Mouse (Mus musculus) heart, embryonic 11.5 days (tissue): ENCODE results near the gene Prorsd1. TPM values are rescaled to one million over a fixed set of nuclear protein-coding genes. Genes with fewer than 3 reads are reported as not detected.

Experiments used
- ATAC-seq: fragments of 200-750 bp; cut with Nextera tagmentation; replicated peaks from 2 replicates; pipeline ENCODE4 v1.8.0; 2017; ENCODE audit warnings: moderate library complexity; ENCODE audit not compliant: insufficient number of reproducible peaks, low FRiP score, low TSS enrichment
- H3K27ac ChIP-seq: fragments of 300-500 bp; sonication (generic); 2 replicates; pipeline ENCODE4 v1.5.1; 2014; ENCODE audit warnings: mild to moderate bottlenecking, low read depth, low read length
- H3K27me3 ChIP-seq: fragments of 300-500 bp; sonication (generic); 2 replicates; pipeline ENCODE4 v1.6.1; 2014; ENCODE audit warnings: mild to moderate bottlenecking, low read length, mixed read lengths; ENCODE audit not compliant: control insufficient read depth, insufficient read depth
- H3K36me3 ChIP-seq: fragments of 300-500 bp; sonication (generic); 2 replicates; pipeline ENCODE4 v1.6.1; 2014; ENCODE audit warnings: mild to moderate bottlenecking, low read length, moderate library complexity, mixed read lengths; ENCODE audit not compliant: control insufficient read depth, insufficient read depth
- H3K4me1 ChIP-seq: fragments of 300-500 bp; sonication (generic); 2 replicates; pipeline ENCODE4 v1.6.1; 2014; ENCODE audit warnings: low read length; ENCODE audit not compliant: control insufficient read depth, insufficient read depth
- H3K4me2 ChIP-seq: fragments of 300-500 bp; sonication (generic); 2 replicates; pipeline ENCODE4 v1.6.1; 2014; ENCODE audit warnings: mild to moderate bottlenecking, moderate library complexity
- H3K4me3 ChIP-seq: fragments of 300-500 bp; sonication (generic); 2 replicates; pipeline ENCODE4 v1.5.1; 2014; ENCODE audit warnings: low read depth, low read length
- H3K9ac ChIP-seq: fragments of 300-500 bp; sonication (generic); 2 replicates; pipeline ENCODE4 v1.6.1; 2014; ENCODE audit warnings: mild to moderate bottlenecking, low read depth, low read length, moderate library complexity
- H3K9me3 ChIP-seq: fragments of 300-500 bp; sonication (generic); replicated peaks from 2 replicates; pipeline ENCODE4 v1.6.1; 2016; ENCODE audit warnings: low read length; ENCODE audit not compliant: control insufficient read depth
- WGBS: fragments of 180-500 bp; shearing (Covaris S2); extraction: QIAGEN DNeasy Blood & Tissue Kit; methylation state at CpG from one replicate; pipeline ENCODE4 v1.1.7; 2014; ENCODE audit not compliant: insufficient replicate concordance; 5-methylcytosine and 5-hydroxymethylcytosine counted together
- polyA plus RNA-seq: library from polyadenylated mRNA; unstranded; fragments of >200 nt; fragmentation: Nextera tagmentation; extraction: Ambion mirVana; gene quantifications from 2 replicates; pipeline ENCODE4 v1.2.1, GENCODE M21; 2014

Gene Prorsd1
- polyA plus RNA-seq, 1 experiment from 2014 or later, result 32.8 TPM

GRCm38 (mm10) chr11:29512818-29513535 is 1.9 kb downstream of the Prorsd1 start:
- Histone ChIP-seq H3K36me3 (peaks cover 4% of the 10 kb centered on the region), H3K27me3 (no peaks in the 10 kb centered on the region), H3K4me3 (no peak overlapping the region), H3K9ac (no peak overlapping the region), H3K4me1 (no peaks in the 10 kb centered on the region), H3K4me2 (no peak overlapping the region), H3K27ac (no peak overlapping the region), H3K9me3 (no peaks in the 10 kb centered on the region)
- no peak for ATAC-seq
- WGBS, result 88% methylated on average over 4 of the region's 4 CpGs

GRCm38 (mm10) chr11:29509421-29509820 is 5.4 kb downstream of the Prorsd1 start:
- peaks cover 4% of the 10 kb centered on the region for H3K36me3 ChIP-seq
- no peak for ATAC-seq
- H3K4me2 ChIP-seq, result no peak overlapping the region
- no peak overlapping the region for H3K4me3 ChIP-seq
- H3K9ac ChIP-seq, result no peak overlapping the region
- no peak overlapping the region for H3K27ac ChIP-seq
- no peaks in the 10 kb centered on the region for H3K27me3 ChIP-seq
- 94% methylated on average over 1 of the region's 1 CpGs for WGBS
- H3K4me1 ChIP-seq, result no peaks in the 10 kb centered on the region
- H3K9me3 ChIP-seq, result no peaks in the 10 kb centered on the region

- Histone ChIP-seq H3K9me3 (no peaks in the 10 kb centered on the region), H3K27ac (no peak overlapping the region), H3K9ac (no peak overlapping the region), H3K4me2 (no peak overlapping the region), H3K4me1 (no peaks in the 10 kb centered on the region), H3K27me3 (no peaks in the 10 kb centered on the region), H3K36me3 (no peaks in the 10 kb centered on the region; the same call in 1 of the 2 replicates), H3K4me3 (no peak overlapping the region)
- ATAC-seq, result no peak
- 88% methylated on average over 2 of the region's 2 CpGs for WGBS
Observed at GRCm38 (mm10) chr11:29504899-29505625, 9.8 kb downstream of the Prorsd1 start.

GRCm38 (mm10) chr11:29503948-29504893 is 10.6 kb downstream of the Prorsd1 start:
- 81% methylated on average over 10 of the region's 10 CpGs for WGBS
- no peaks in the 10 kb centered on the region for H3K9me3 ChIP-seq
- no peaks in the 10 kb centered on the region; the same call in 1 of the 2 replicates for H3K36me3 ChIP-seq
- H3K9ac ChIP-seq, result no peak overlapping the region
- H3K27ac ChIP-seq, result no peak overlapping the region
- no peak overlapping the region for H3K4me3 ChIP-seq
- ATAC-seq, result no peak
- H3K4me1 ChIP-seq, result no peaks in the 10 kb centered on the region
- no peaks in the 10 kb centered on the region for H3K27me3 ChIP-seq
- no peak overlapping the region for H3K4me2 ChIP-seq

- Histone ChIP-seq H3K9me3 (no peaks in the 10 kb centered on the region), H3K9ac (no peak overlapping the region)
- 66% methylated on average over 3 of the region's 3 CpGs for WGBS
Observed at GRCm38 (mm10) chr11:29496962-29497361, 17.9 kb downstream of the Prorsd1 start.

GRCm38 (mm10) chr11:29493135-29493534 is 21.7 kb downstream of the Prorsd1 start:
- no peak overlapping the region for H3K27ac ChIP-seq
- no peak overlapping the region for H3K9ac ChIP-seq
- H3K4me3 ChIP-seq, result no peak overlapping the region
- H3K4me2 ChIP-seq, result no peak overlapping the region
- no peaks in the 10 kb centered on the region for H3K9me3 ChIP-seq
- H3K36me3 ChIP-seq, result peaks cover 10% of the 10 kb centered on the region
- no peaks in the 10 kb centered on the region for H3K4me1 ChIP-seq
- 85% methylated on average over 1 of the region's 1 CpGs for WGBS
- no peak for ATAC-seq
- no peaks in the 10 kb centered on the region for H3K27me3 ChIP-seq

More at GRCm38 (mm10) chr11:29496962-29497361, 17.9 kb downstream of the Prorsd1 start:
- no peaks in the 10 kb centered on the region for H3K4me1 ChIP-seq
- no peak overlapping the region for H3K4me3 ChIP-seq
- peaks cover 4% of the 10 kb centered on the region for H3K36me3 ChIP-seq
- H3K4me2 ChIP-seq, result no peak overlapping the region
- no peak overlapping the region for H3K27ac ChIP-seq
- ATAC-seq, result no peak
- no peaks in the 10 kb centered on the region for H3K27me3 ChIP-seq

- no peak for ATAC-seq
- no peak overlapping the region for H3K4me3 ChIP-seq
- no peaks in the 10 kb centered on the region for H3K4me1 ChIP-seq
- no peaks in the 10 kb centered on the region for H3K27me3 ChIP-seq
- no peak overlapping the region for H3K27ac ChIP-seq
- H3K9ac ChIP-seq, result no peak overlapping the region
- H3K4me2 ChIP-seq, result no peak overlapping the region
- peaks cover 6% of the 10 kb centered on the region; the same call in 1 of the 2 replicates for H3K36me3 ChIP-seq
- H3K9me3 ChIP-seq, result no peaks in the 10 kb centered on the region
Observed at GRCm38 (mm10) chr11:29474676-29475075, 40.2 kb downstream of the Prorsd1 start.
